Mouse (Mus musculus) midbrain, embryonic 11.5 days (tissue): ENCODE data around the gene Pmm2. TPM values are rescaled to one million over a fixed set of nuclear protein-coding genes. Genes with fewer than 3 reads are reported as not detected.

Experiments
- ATAC-seq: fragments of 200-750 bp; cut with Nextera tagmentation; 2 replicates; pipeline ENCODE4 v1.8.0; 2017; ENCODE audit warnings: moderate TSS enrichment, moderate library complexity; ENCODE audit not compliant: low FRiP score
- DNase-seq: peaks from one replicate; pipeline ENCODE4 v3.0.0; 2015; ENCODE audit warnings: low spot score; ENCODE audit errors: missing footprints
- H3K27ac ChIP-seq: fragments of 300-500 bp; sonication (generic); 2 replicates; pipeline ENCODE4 v1.5.1; 2014; ENCODE audit warnings: low read depth, low read length
- H3K27me3 ChIP-seq: fragments of 300-500 bp; sonication (generic); 2 replicates; pipeline ENCODE4 v1.6.1; 2014; ENCODE audit warnings: mild to moderate bottlenecking, low read length, moderate library complexity, mixed read lengths; ENCODE audit not compliant: control insufficient read depth, insufficient read depth
- H3K36me3 ChIP-seq: fragments of 300-500 bp; sonication (generic); 2 replicates; pipeline ENCODE4 v1.6.1; 2014; ENCODE audit warnings: mild to moderate bottlenecking, low read length, moderate library complexity, mixed read lengths; ENCODE audit not compliant: control insufficient read depth, insufficient read depth
- H3K4me1 ChIP-seq: fragments of 300-500 bp; sonication (generic); 2 replicates; pipeline ENCODE4 v1.6.1; 2014; ENCODE audit warnings: low read length; ENCODE audit not compliant: control insufficient read depth, insufficient read depth
- H3K4me2 ChIP-seq: fragments of 300-500 bp; sonication (generic); 2 replicates; pipeline ENCODE4 v1.6.1; 2014; ENCODE audit warnings: mild to moderate bottlenecking, moderate library complexity
- H3K4me3 ChIP-seq: fragments of 300-500 bp; sonication (generic); 2 replicates; pipeline ENCODE4 v1.5.1; 2014; ENCODE audit warnings: low read depth, low read length
- H3K9ac ChIP-seq: fragments of 300-500 bp; sonication (generic); 2 replicates; pipeline ENCODE4 v1.6.1; 2014; ENCODE audit warnings: low read length
- H3K9me3 ChIP-seq: fragments of 300-500 bp; sonication (generic); 2 replicates; pipeline ENCODE4 v1.6.1; 2016; ENCODE audit warnings: low read length; ENCODE audit not compliant: control insufficient read depth
- WGBS: fragments of 180-500 bp; shearing (Covaris S2); extraction: QIAGEN DNeasy Blood & Tissue Kit; methylation state at CpG from one replicate; pipeline ENCODE4 v1.1.7; 2014; 5-methylcytosine and 5-hydroxymethylcytosine counted together
- polyA plus RNA-seq: library from polyadenylated mRNA; unstranded; fragments of >200 nt; fragmentation: Nextera tagmentation; extraction: Ambion mirVana; gene quantifications from 2 replicates; pipeline ENCODE4 v1.2.1, GENCODE M21; 2014

Pmm2 gene
- polyA plus RNA-seq, 1 experiment from 2014 or later, result 36.3 TPM

- 36% methylated on average over 10 of the region's 10 CpGs for WGBS
- ATAC-seq (0 out of 2 replicates have a peak, but pooled peaks have one; percentile 22), DNase-seq (no peak)
- H3K4me1 ChIP-seq, result peaks cover 12% of the 10 kb centered on the region
- no peaks in the 10 kb centered on the region for H3K9me3 ChIP-seq
- H3K4me2 ChIP-seq, result no peak overlapping the region
- no peak overlapping the region for H3K27ac ChIP-seq
- no peaks in the 10 kb centered on the region for H3K27me3 ChIP-seq
- no peak overlapping the region for H3K4me3 ChIP-seq
- H3K36me3 ChIP-seq, result no peaks in the 10 kb centered on the region
- no peak overlapping the region for H3K9ac ChIP-seq
Observed at GRCm38 (mm10) chr16:8619659-8620314, 17.7 kb upstream of the Pmm2 start.

- no peak for DNase-seq
- no peak overlapping the region for H3K27ac ChIP-seq
- no peaks in the 10 kb centered on the region for H3K36me3 ChIP-seq
- H3K4me3 ChIP-seq, result no peak overlapping the region
- ATAC-seq, result no peak
- H3K9me3 ChIP-seq, result no peaks in the 10 kb centered on the region
- H3K9ac ChIP-seq, result no peak overlapping the region
- H3K4me2 ChIP-seq, result no peak overlapping the region
- WGBS, result 80% methylated on average over 16 of the region's 16 CpGs
- H3K27me3 ChIP-seq, result no peaks in the 10 kb centered on the region
- peaks cover 12% of the 10 kb centered on the region for H3K4me1 ChIP-seq
Observed at GRCm38 (mm10) chr16:8620315-8621115, 17.0 kb upstream of the Pmm2 start.

- no peak for DNase-seq
- no peak overlapping the region for H3K4me3 ChIP-seq
- H3K27ac ChIP-seq, result no peak overlapping the region
- H3K9me3 ChIP-seq, result no peaks in the 10 kb centered on the region
- no peak overlapping the region for H3K4me2 ChIP-seq
- WGBS, result 89% methylated on average over 2 of the region's 2 CpGs
- no peaks in the 10 kb centered on the region for H3K36me3 ChIP-seq
- H3K9ac ChIP-seq, result no peak overlapping the region
- ATAC-seq, result no peak
- H3K27me3 ChIP-seq, result no peaks in the 10 kb centered on the region
- H3K4me1 ChIP-seq, result no peaks in the 10 kb centered on the region
Observed at GRCm38 (mm10) chr16:8630419-8630818, 7.1 kb upstream of the Pmm2 start.

- H3K27ac ChIP-seq, result no peak overlapping the region
- WGBS, result 89% methylated on average over 5 of the region's 5 CpGs
Observed at GRCm38 (mm10) chr16:8631428-8631827, 6.0 kb upstream of the Pmm2 start.

GRCm38 (mm10) chr16:8636867-8637216, 632 bp upstream of the Pmm2 start:
- peak overlapping the region; percentile 87 for H3K4me2 ChIP-seq
- H3K27me3 ChIP-seq, result no peaks in the 10 kb centered on the region
- H3K9me3 ChIP-seq, result no peaks in the 10 kb centered on the region
- H3K4me1 ChIP-seq, result peaks cover 12% of the 10 kb centered on the region
- peak overlapping the region; percentile 92 for H3K9ac ChIP-seq
- H3K27ac ChIP-seq, result peak overlapping the region; percentile 74
- no peaks in the 10 kb centered on the region for H3K36me3 ChIP-seq
- peak overlapping the region; percentile 60 for H3K4me3 ChIP-seq
- ATAC-seq (peak; percentile 18; the same call in 1 of the 2 replicates), DNase-seq (peak; percentile 96)
- 1% methylated on average over 13 of the region's 13 CpGs for WGBS

More at GRCm38 (mm10) chr16:8631428-8631827, 6.0 kb upstream of the Pmm2 start:
- no peak for ATAC-seq
- Histone ChIP-seq H3K27me3 (no peaks in the 10 kb centered on the region), H3K4me1 (peaks cover 8% of the 10 kb centered on the region), H3K4me3 (no peak overlapping the region), H3K9me3 (no peaks in the 10 kb centered on the region), H3K9ac (no peak overlapping the region), H3K36me3 (no peaks in the 10 kb centered on the region), H3K4me2 (no peak overlapping the region)
- no peak for DNase-seq

- Histone ChIP-seq H3K9me3 (no peaks in the 10 kb centered on the region), H3K4me2 (peak overlapping the region; percentile 87), H3K36me3 (peaks cover 5% of the 10 kb centered on the region), H3K4me1 (peaks cover 12% of the 10 kb centered on the region), H3K27ac (no peak overlapping the region; the same call in 1 of the 2 replicates), H3K4me3 (peak overlapping the region; percentile 60), H3K27me3 (no peaks in the 10 kb centered on the region), H3K9ac (peak overlapping the region; percentile 92)
- ATAC-seq, result no peak
- WGBS, result 52% methylated on average over 7 of the region's 7 CpGs
- DNase-seq, result no peak
Observed at GRCm38 (mm10) chr16:8638131-8638530, 657 bp downstream of the Pmm2 start.

GRCm38 (mm10) chr16:8639466-8640191, 2.2 kb downstream of the Pmm2 start:
- H3K4me3 ChIP-seq, result no peak overlapping the region
- H3K4me2 ChIP-seq, result no peak overlapping the region
- no peaks in the 10 kb centered on the region for H3K9me3 ChIP-seq
- no peaks in the 10 kb centered on the region for H3K27me3 ChIP-seq
- H3K4me1 ChIP-seq, result peaks cover 12% of the 10 kb centered on the region
- H3K27ac ChIP-seq, result no peak overlapping the region
- ATAC-seq, result no peak
- no peak overlapping the region for H3K9ac ChIP-seq
- 91% methylated on average over 11 of the region's 11 CpGs for WGBS
- DNase-seq, result no peak
- peaks cover 6% of the 10 kb centered on the region for H3K36me3 ChIP-seq

GRCm38 (mm10) chr16:8643855-8644254, 6.4 kb downstream of the Pmm2 start:
- DNase-seq, result no peak
- Histone ChIP-seq H3K4me2 (no peak overlapping the region), H3K36me3 (peaks cover 8% of the 10 kb centered on the region), H3K27me3 (no peaks in the 10 kb centered on the region), H3K27ac (no peak overlapping the region), H3K9ac (no peak overlapping the region), H3K4me1 (no peaks in the 10 kb centered on the region), H3K9me3 (no peaks in the 10 kb centered on the region), H3K4me3 (no peak overlapping the region)
- ATAC-seq, result no peak; the same call in 1 of the 2 replicates
- WGBS, result 79% methylated on average over 2 of the region's 2 CpGs

- Histone ChIP-seq H3K9ac (no peak overlapping the region), H3K4me2 (no peak overlapping the region), H3K27ac (no peak overlapping the region), H3K9me3 (no peaks in the 10 kb centered on the region), H3K4me1 (no peaks in the 10 kb centered on the region), H3K36me3 (peaks cover 8% of the 10 kb centered on the region), H3K27me3 (no peaks in the 10 kb centered on the region), H3K4me3 (no peak overlapping the region)
- WGBS, result 91% methylated on average over 6 of the region's 6 CpGs
- ATAC-seq, result no peak
- no peak for DNase-seq
Observed at GRCm38 (mm10) chr16:8645546-8645945, 8.1 kb downstream of the Pmm2 start.
